Mouse (Mus musculus) gastrocnemius, postnatal 10 days (tissue): Measurements from ENCODE around the gene Gm128. TPM values are rescaled to one million over a fixed set of nuclear protein-coding genes. Genes with fewer than 3 reads are reported as not detected.

Experiments used
- DNase-seq: peaks from one replicate; pipeline ENCODE4 v3.0.0; 2021; ENCODE audit warnings: mixed read lengths
- long read RNA-seq, 2 experiments: library from polyadenylated mRNA; stranded (forward); transcript quantifications; one replicate each; pipeline ENCODE4 v2.0.0; 2021
- total RNA-seq, 2 experiments: library from RNA; stranded (reverse); gene quantifications; 2 replicates each; pipeline ENCODE4 v1.2.3; 2021

Gene Gm128
- under 1 TPM in 1 of 2 experiments, not detected in 1; 0.20 TPM for total RNA-seq
- long read RNA-seq, experiment 1, result 0 reads
- long read RNA-seq, experiment 2, result 0 reads

- DNase-seq, result no peak
Observed at GRCm38 (mm10) chr3:95241498-95241897, at the start of gene Gm128. Gene Gm128, minus strand, starts transcription at chr3:95241598.

GRCm38 (mm10) chr3:95291041-95291440 is 49.6 kb upstream of the Gm128 start:
- no peak for DNase-seq

DNA sequence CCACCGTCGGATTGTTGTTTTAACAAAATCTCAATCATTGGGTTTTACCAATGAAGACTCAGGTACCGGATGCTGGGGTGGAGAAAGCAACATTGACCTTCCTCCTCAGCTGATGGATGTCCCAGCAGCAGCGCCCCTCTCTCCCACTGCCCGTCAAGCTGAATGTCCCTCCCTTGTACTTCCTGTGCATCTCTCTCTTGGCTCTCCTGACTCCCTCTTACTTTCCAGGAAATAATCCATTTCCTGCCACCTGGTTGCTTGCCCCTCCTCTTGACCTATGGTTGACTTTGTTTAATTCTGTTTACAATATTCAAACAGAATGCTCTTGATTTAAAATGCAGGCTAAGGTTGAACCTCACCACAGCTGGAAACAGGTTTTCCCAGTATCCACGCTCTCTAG is 48.8 kb upstream of the Gm128 start:
- no peak for DNase-seq

GRCm38 (mm10) chr3:95289419-95289818 is 48.0 kb upstream of the Gm128 start:
- DNase-seq, result no peak

DNA sequence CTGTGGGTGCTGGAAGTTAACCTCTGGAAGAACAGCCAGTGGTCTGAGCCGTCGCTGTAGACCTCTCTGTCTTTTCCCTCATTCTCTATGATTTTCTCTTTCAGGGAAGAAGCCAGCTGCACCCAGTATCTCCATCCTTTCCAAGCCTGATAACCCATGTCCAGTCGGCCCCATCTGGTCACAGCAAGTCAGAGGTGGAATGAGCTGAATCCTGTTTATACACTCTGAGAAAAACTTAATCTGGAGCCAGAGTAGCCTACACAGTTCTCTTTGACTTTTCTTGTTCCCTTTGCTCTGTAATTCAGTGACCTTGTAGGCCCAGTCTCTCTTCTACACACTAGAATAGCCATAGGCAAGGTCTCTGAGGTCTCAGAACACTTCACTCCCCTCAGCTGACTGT is 46.1 kb upstream of the Gm128 start:
- DNase-seq, result no peak

DNA sequence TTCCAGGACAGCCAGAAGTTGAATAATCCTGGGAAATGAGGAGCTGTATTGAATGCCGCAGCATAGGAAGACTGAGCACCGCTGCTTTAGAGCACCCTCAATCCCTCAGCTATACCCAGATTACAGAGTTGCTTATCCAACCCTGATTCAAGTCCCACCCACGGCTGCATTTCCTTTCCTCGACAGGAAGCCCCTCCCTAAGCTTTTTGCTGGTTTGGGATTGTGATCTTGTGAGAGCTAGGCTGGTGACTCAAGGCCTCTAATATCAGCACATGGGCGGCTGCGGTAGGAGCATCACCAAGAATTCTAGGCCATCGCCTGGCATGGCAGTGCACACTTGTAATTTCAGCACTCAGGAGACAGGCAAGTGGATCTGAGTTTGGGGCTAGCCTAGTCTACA is 45.1 kb upstream of the Gm128 start:
- no peak for DNase-seq

GRCm38 (mm10) chr3:95286011-95286410 is 44.6 kb upstream of the Gm128 start:
- no peak for DNase-seq

DNA sequence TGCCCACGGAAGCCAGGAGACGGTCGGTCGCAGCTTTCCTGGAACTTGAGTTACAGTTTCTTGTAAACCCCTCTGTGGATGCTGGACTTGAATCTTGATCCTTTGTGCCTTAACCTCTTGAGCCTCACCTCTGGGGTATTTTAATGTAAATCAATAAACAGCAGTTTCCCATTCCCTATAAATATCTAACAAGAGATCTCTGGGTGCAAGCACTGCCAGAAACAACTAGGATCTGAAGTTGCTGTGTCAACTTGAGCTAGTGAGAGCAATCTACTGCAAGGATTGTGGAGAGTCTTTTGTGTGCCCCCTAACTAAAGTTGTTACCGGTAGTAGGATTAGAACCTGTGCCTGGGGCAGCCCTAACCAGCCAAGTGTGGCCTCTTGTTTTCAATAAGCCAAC is 44.0 kb upstream of the Gm128 start:
- DNase-seq, result no peak

GRCm38 (mm10) chr3:95284501-95285281 is 43.3 kb upstream of the Gm128 start:
- no peak for DNase-seq

GRCm38 (mm10) chr3:95284062-95284461 is 42.7 kb upstream of the Gm128 start:
- no peak for DNase-seq

DNA sequence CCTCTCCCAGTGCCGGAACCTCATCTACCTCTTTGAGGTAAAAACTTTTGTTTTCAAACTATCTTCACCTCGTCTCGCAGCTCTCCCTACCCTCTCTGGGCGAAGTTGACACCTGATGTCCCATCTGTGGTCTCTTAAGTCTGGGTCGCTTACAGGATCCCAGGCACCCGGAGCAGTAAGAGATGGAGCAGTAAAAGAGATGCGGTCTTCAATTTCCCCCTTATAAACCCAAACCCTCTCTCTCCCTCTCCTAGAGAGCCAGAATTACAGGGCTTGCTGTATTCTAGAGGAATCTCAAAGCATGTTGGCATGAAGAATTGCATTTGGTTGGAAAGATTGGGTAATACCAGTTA is 42.2 kb upstream of the Gm128 start:
- no peak for DNase-seq

DNA sequence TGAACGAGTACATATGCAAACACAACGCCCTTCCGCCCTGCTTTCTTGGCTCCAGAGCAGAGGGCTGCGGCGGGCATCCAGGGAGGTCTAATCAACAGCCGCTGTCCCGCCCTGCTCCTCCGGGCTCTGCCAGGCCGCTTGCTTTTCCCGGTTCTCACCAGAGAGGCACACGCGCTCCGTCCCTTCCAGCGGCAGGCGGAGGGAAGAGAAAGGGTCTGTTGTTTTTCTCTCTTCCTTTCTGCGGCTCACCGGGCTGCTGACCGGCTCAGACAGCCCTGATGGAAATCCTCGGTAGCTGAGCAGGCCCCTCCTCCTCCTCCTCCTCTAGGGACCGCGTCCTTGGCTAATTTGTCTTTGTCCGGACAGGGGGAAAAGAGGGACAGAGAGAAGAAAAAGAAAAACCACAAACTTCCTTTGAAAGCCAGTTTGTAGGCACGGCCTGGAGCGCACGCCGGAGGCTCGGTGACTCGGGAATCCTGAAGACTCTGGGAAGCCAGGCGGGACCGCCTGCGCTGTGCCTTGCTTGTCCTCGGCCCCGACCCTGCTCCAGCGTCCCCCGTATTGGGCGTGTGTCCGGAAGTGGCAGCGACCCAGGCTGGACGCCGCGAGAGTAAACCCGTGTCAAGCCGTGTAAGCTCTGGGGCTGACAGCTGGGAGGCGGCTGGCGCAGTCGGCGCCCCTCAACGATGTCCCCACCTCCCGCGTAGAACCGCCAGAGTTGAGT is 41.6 kb upstream of the Gm128 start:
- peak; percentile 82 for DNase-seq

GRCm38 (mm10) chr3:95282381-95282864 is 41.0 kb upstream of the Gm128 start:
- DNase-seq, result no peak

GRCm38 (mm10) chr3:95281216-95282126 is 40.1 kb upstream of the Gm128 start, which contains the start of the genes Mindy1 and Prune1:
Gene Mindy1, plus strand, starts transcription at chr3:95281345.
Gene Prune1, minus strand, starts transcription at chr3:95282076.
- DNase-seq, result peak; percentile 99

DNA sequence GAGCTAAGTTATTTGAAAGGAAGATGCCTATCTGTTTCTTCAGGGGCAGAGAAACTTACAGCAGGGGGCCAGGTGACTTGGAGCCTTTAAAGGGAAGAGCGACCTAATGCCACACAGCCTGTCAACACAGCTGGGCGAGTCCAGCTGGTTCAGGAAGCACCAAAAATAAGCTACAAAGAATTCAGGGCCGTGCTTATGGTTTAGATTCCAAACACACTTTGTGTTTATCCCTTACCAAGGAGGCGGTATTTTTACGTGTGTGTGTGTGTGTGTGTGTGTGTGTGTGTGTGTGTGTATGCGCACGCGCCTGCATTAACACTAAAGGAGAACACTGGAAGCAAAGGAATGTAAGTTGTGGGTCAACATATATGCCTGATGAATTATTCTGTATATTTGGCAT is 39.3 kb upstream of the Gm128 start:
- DNase-seq, result no peak

GRCm38 (mm10) chr3:95277149-95277551 is 35.8 kb upstream of the Gm128 start:
- no peak for DNase-seq

- DNase-seq, result no peak
Observed at GRCm38 (mm10) chr3:95276428-95276934, 35.1 kb upstream of the Gm128 start.

DNA sequence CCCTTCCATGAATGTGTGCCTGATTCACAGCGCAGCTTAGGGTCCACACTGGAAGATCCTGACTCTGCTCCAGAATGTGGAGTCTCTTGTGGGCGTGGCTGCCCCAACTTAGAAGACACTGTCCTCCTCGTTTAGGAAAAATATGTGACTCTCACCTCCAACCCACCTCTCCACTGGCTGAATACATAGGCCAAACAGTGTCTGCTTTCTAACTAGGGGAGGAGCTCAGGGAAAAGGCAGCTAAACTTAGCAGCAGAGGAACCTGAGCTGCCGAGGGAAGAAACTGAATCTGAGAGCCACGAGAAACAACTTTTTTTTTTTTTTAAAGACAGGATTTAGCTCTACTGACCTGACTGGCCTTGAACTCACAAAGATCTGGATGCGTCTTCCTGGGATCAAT is 33.8 kb upstream of the Gm128 start:
- no peak for DNase-seq

- DNase-seq, result no peak
Observed at GRCm38 (mm10) chr3:95274453-95274852, 33.1 kb upstream of the Gm128 start.

DNA sequence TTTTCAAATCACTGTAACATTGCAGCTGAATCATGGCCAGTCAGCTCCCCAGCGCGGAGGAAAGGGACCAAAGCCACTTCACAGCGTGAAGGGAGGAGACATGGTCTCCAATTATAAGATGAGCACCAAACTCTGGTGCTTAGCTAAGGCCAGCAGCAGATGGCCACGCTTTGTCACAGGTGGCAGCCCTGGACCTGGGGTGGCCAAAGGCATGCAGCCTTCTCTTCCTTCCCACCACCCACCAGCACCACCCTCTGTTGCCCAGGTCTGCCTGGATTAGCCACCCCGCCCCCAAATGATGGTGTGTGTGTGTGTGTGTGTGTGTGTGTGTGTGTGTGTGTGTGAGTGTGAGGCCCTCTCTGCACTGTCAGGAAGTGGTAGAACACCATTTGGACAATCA is 32.1 kb upstream of the Gm128 start:
- no peak for DNase-seq

- DNase-seq, result no peak
Observed at GRCm38 (mm10) chr3:95270766-95271364, 29.5 kb upstream of the Gm128 start.

DNA sequence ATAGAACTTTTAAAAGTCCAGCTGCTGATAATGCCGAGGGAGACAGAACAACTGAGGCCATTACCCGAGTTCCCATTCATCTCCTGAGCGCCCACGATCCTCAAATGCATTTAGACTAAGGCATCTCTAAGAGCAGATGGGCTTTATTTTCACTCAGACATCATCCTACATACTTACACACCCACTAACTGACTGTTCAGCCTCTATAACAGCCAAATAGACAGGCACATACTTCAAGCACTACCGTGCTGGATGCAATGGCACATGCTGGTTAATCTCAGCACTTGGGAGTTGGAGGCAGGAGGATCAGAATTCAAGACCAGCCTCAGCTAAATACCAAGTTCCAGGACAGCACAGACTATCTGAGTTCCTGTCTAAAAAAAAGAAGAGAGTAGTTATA is 28.4 kb upstream of the Gm128 start:
- no peak for DNase-seq
